Mouse (Mus musculus): ENCODE results near the gene Irf8. TPM values are rescaled to one million over a fixed set of nuclear protein-coding genes. Genes with fewer than 3 reads are reported as not detected.

Gene Irf8
- polyA plus RNA-seq, 1 experiment from 2014 or later: 4.6 TPM

DNA sequence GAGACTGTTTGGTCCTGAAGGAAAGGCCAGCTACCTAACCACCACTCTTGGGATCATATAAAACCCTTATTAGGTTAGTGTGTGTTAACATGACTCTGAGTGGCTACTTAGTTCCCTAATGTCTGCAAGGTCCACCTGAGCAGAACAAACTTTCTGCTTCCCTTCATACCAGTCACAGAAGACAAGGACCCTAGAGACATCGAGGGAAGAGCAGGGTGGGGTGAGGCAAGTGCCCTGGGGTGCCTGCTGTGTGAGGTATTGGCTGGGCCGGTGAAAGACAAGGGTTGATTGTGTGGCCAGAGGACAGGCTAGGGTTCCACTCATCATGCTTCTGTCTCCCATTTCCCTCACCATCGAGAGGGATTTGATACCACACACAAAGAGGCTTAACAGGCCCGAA, 21.8 kb downstream of the Irf8 start:
- Histone ChIP-seq H3K36me3 (replicated peaks) (no peaks in the 10 kb centered on the region), H3K9me3 (no peaks in the 10 kb centered on the region), H3K27ac (replicated peaks) (no peak overlapping the region), H3K4me1 (peaks cover 43% of the 10 kb centered on the region), H3K27me3 (replicated peaks; ENCODE audit: low read depth, poor library complexity, severe bottlenecking) (peaks cover 31% of the 10 kb centered on the region), H3K4me3 (no peak overlapping the region)
- WGBS: 31% methylated on average over 4 of the region's 4 CpGs
- no peak for DNase-seq (ENCODE audit: low spot score)

DNA sequence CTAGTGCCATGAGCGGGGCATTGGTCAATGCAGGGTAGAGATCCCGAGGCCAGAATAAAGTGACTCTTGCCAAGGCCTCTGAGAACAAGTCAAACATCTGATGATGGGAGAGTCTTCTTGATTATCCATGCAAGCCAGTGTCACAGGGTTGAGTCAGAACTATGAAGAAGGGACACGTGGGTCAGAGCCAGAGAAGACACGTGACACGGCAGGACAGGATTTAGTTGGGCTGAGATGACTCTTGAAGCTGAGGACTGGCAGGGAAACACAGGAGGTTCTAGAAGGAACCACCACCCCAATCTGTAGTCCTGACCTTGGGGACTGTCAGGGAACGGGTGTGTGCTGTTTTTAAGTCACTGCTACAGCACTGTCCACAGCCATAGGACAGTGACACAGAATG, 23.7 kb downstream of the Irf8 start:
- WGBS: 86% methylated on average over 6 of the region's 6 CpGs
- H3K4me3 ChIP-seq: no peak overlapping the region

DNA sequence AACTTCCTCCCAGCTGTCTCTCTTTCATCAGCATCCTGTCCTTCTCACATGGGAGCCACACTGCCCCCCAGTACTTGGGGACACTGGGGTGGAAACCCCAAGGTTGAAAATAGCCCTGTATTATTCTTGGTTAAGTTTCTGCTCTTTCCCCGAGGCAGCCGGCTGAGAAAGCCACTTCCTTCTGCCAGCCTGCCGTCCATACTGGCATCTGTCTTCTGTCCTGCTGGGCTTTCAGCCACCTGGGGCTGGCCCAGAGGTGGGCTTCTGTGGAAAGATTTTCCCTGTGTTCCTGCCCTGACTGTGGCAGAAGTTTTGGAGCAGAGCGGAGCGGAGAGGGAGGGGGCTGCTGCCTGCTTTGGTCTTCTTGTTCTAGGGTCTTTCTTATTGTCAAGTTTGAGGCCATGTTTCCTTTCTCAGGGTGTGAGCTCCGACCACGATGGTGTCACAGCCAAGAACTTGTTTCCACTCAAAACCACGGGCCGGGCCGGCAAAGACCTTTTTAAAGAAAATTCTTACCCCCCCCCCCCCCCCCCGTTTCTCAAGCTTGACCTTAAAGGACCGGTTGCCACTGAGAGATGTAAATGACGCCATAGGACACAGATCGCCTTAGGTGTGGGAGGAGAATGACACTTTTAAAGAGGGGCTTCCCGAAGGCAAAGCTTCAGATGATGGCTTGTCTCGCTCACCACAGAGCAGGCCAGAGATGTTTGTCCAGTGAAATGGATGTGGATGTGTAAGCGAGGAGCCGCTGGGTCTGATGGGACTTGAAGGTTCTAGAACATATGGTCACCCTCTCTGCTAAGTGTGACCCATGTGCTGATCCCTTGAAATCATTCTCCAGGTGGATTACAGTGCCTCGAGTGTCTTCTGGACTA, 24.4 kb downstream of the Irf8 start:
- Histone ChIP-seq H3K27ac (replicated peaks) (no peak overlapping the region), H3K9me3 (no peaks in the 10 kb centered on the region), H3K4me1 (peaks cover 21% of the 10 kb centered on the region), H3K4me3 (no peak overlapping the region), H3K27me3 (replicated peaks; ENCODE audit: low read depth, poor library complexity, severe bottlenecking) (peaks cover 20% of the 10 kb centered on the region; the same call in 1 of the 2 replicates), H3K36me3 (replicated peaks) (no peaks in the 10 kb centered on the region)
- WGBS: 85% methylated on average over 19 of the region's 19 CpGs
- DNase-seq (ENCODE audit: low spot score): no peak

More for the DNA sequence above, 23.7 kb downstream of the Irf8 start:
- Histone ChIP-seq H3K27me3 (replicated peaks; ENCODE audit: low read depth, poor library complexity, severe bottlenecking) (peaks cover 18% of the 10 kb centered on the region; the same call in 1 of the 2 replicates), H3K27ac (replicated peaks) (no peak overlapping the region), H3K9me3 (no peaks in the 10 kb centered on the region), H3K36me3 (replicated peaks) (no peaks in the 10 kb centered on the region), H3K4me1 (peaks cover 28% of the 10 kb centered on the region)
- DNase-seq (ENCODE audit: low spot score): no peak

DNA sequence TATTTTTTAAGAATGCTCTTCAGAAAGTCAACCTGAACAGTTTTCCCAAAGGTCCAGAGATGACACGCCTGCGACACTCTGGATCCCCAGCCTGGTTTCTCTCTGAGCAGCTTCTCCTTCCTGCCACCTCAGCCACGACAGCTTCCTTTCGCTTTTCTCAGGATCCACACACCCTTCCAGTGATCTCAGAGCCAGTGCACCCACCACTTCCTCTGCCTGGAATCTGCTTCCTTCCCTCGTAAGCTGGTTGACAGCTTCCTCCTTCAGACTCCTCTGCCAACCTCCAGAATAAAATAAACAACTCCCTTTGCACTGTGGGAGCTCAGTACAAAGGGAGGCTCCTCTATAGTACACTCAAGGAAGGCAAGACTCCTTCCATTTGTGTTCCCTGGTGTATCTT, 27.1 kb downstream of the Irf8 start:
- no peak overlapping the region for H3K4me3 ChIP-seq
- no peaks in the 10 kb centered on the region for H3K36me3 ChIP-seq (replicated peaks)
- no peak overlapping the region for H3K27ac ChIP-seq (replicated peaks)
- H3K4me1 ChIP-seq: 0 out of 2 replicates have a peak, but pooled peaks cover 4% of the 10 kb centered on the region
- H3K9me3 ChIP-seq: no peaks in the 10 kb centered on the region
- peaks cover 16% of the 10 kb centered on the region; the same call in 1 of the 2 replicates for H3K27me3 ChIP-seq (replicated peaks; ENCODE audit: low read depth, poor library complexity, severe bottlenecking)
- WGBS: 76% methylated on average over 5 of the region's 5 CpGs
- DNase-seq (ENCODE audit: low spot score): no peak

DNA sequence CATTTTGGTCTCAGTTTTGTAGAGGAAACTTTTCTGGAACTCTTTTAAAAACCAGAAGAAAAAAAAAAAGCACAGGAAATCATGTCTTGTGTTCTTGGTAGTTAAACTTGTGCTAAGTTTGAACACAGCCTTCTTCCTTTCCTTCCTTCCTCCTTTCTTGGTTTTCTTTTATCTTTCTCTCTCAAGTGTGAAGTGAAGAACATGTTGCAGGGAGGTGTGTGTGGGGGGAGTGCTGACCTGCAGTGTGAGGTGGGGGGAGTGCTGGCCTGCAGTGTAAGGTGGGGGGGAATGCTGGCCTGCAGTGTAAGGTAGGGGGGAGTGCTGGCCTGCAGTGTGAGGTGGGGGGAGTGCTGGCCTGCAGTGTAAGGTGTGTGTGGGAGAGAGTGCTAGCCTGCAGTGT, 28.5 kb downstream of the Irf8 start:
- Histone ChIP-seq H3K9me3 (no peaks in the 10 kb centered on the region), H3K4me3 (no peak overlapping the region), H3K36me3 (replicated peaks) (no peaks in the 10 kb centered on the region), H3K4me1 (peaks cover 7% of the 10 kb centered on the region; the same call in 1 of the 2 replicates), H3K27me3 (replicated peaks; ENCODE audit: low read depth, poor library complexity, severe bottlenecking) (peaks cover 16% of the 10 kb centered on the region; the same call in 1 of the 2 replicates), H3K27ac (replicated peaks) (no peak overlapping the region)
- DNase-seq (ENCODE audit: low spot score): no peak

DNA sequence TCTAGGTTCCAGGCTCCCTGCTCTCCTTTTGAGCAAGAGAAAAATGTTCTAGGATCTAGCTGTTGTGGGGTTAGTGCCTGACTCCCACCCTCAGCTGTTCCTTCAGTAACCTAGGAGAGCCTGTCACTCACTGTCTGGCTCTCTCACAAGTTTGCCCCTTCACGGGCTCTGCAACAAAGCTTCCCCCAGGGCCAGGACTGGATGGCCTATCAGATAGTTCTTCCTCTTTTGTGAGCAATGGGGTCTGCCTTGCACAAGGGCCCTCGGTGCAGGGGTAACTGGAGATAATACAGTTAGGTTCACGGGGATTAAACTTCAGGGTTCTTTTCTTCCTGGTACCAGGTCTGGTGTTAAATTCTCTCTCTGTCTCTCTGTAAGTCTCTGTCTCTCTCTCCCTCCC, 30.5 kb downstream of the Irf8 start:
- Histone ChIP-seq H3K27ac (replicated peaks) (no peak overlapping the region), H3K27me3 (replicated peaks; ENCODE audit: low read depth, poor library complexity, severe bottlenecking) (peaks cover 20% of the 10 kb centered on the region; the same call in 1 of the 2 replicates), H3K36me3 (replicated peaks) (no peaks in the 10 kb centered on the region), H3K4me3 (no peak overlapping the region), H3K4me1 (peaks cover 7% of the 10 kb centered on the region; the same call in 1 of the 2 replicates), H3K9me3 (no peaks in the 10 kb centered on the region)
- 36% methylated on average over 3 of the region's 3 CpGs for WGBS
- no peak for DNase-seq (ENCODE audit: low spot score)

DNA sequence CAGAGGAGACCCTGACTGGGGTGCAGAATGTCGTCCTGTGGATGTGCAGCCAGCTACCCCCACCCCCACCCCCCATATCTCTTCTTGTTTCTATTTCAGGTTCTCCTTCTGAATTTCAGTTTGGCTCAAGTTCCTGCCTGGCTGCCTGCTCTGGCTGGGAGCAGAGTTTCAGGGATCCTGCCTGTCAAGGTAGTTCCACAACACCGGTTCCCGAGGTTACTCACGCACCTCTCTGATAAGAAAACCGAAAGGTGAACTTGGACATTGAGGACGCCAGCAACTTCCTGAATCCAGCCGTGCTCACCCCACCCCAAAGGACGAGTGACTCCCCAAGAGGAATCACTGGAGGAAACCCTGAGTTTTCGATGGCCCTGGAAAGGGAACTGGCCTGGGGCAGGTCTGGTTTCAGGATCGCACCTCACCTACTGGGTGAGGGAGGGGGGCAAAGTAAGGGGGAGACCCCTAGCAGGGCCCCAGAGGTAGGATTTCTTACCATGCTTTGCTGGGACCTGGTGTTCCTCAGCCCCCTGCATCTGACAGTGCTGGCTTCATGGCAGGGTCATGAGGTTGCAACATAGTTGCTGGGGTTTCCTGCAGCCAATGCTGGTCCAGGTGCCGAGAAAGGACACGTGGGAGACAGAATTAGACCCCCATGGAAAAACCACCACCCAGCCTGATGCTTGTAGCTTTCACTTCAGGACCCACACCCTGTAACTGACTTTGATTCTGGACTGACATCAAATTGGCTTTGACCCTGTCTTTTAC, 32.5 kb downstream of the Irf8 start:
- H3K27me3 ChIP-seq (replicated peaks; ENCODE audit: low read depth, poor library complexity, severe bottlenecking): peaks cover 27% of the 10 kb centered on the region; the same call in 1 of the 2 replicates
- no peak overlapping the region for H3K4me3 ChIP-seq
- 78% methylated on average over 12 of the region's 12 CpGs for WGBS
- H3K4me1 ChIP-seq: peaks cover 5% of the 10 kb centered on the region; the same call in 1 of the 2 replicates
- no peaks in the 10 kb centered on the region for H3K9me3 ChIP-seq
- no peak overlapping the region for H3K27ac ChIP-seq (replicated peaks)
- no peak for DNase-seq (ENCODE audit: low spot score)
- H3K36me3 ChIP-seq (replicated peaks): no peaks in the 10 kb centered on the region

DNA sequence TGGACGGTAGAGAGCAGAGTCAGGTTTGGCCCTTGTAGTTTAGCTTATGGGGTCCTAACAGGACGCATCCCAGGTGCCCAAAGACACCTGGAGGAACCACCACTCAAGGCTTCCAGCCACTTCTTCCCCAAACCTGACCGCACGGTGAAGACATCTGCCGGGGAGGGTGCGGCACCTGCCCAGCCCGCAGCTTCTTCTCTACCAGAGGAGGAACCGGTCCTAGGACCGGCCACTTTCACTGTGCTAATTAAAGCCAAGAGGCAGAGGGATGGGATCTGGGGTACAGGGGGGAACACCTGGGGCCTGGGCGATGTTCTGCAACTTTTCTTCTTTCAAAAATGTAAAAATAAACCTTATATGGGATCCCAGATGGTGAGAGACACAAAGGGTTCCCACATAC, 41.0 kb downstream of the Irf8 start:
- no peak overlapping the region for H3K4me3 ChIP-seq
- WGBS: 92% methylated on average over 10 of the region's 10 CpGs
- no peaks in the 10 kb centered on the region for H3K36me3 ChIP-seq (replicated peaks)
- H3K9me3 ChIP-seq: no peaks in the 10 kb centered on the region; the same call in 1 of the 2 replicates
- H3K27ac ChIP-seq (replicated peaks): no peak overlapping the region
- H3K27me3 ChIP-seq (replicated peaks; ENCODE audit: low read depth, poor library complexity, severe bottlenecking): peaks cover 30% of the 10 kb centered on the region
- H3K4me1 ChIP-seq: peaks cover 3% of the 10 kb centered on the region; the same call in 1 of the 2 replicates
- DNase-seq (ENCODE audit: low spot score): no peak

DNA sequence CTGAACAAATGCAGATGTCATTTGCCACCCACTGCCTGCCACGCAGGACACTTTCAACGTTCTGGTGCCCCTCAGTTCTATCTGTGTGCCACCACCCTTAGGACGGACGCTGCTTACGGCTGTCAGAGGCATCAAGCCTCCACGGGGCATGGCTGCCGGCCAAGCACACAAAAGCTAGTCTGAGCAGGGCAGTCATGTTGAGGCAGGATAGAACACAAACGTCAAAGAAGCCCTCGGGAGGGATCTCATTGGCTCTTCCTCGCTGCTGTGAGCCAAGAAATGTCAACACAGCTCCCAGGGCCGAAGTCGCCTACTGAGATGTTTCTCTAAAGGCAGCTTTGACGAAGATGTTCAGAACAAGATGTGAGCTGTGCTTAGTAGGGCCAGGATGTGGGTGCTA, 41.6 kb downstream of the Irf8 start:
- H3K27ac ChIP-seq (replicated peaks): no peak overlapping the region
- H3K9me3 ChIP-seq: no peaks in the 10 kb centered on the region; the same call in 1 of the 2 replicates
- H3K4me1 ChIP-seq: peaks cover 3% of the 10 kb centered on the region; the same call in 1 of the 2 replicates
- H3K36me3 ChIP-seq (replicated peaks): no peaks in the 10 kb centered on the region
- peaks cover 30% of the 10 kb centered on the region for H3K27me3 ChIP-seq (replicated peaks; ENCODE audit: low read depth, poor library complexity, severe bottlenecking)
- H3K4me3 ChIP-seq: no peak overlapping the region
- WGBS: 59% methylated on average over 13 of the region's 13 CpGs
- no peak for DNase-seq (ENCODE audit: low spot score)

DNA sequence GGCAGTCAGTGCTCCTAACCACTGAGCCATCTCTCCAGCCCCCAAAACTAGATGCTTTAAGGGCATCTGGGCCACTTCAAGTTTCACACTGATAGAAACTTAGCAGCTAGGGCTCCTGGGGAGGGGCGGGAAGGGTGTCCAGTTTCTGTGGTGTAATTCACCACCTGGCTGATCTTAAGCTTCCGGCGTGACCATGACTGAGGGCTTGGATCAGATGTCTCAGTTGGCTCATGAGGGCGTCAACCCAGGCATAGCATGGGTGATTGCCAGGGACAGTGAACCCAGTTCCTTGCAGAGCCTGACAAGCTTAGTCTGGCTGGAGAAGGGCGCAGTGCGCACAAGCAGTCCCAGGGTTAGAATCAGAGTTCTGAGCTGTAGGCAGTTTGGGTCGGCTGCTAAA, 42.9 kb downstream of the Irf8 start:
- H3K36me3 ChIP-seq (replicated peaks): no peaks in the 10 kb centered on the region
- H3K9me3 ChIP-seq: no peaks in the 10 kb centered on the region; the same call in 1 of the 2 replicates
- no peak overlapping the region for H3K4me3 ChIP-seq
- 93% methylated on average over 7 of the region's 7 CpGs for WGBS
- H3K27me3 ChIP-seq (replicated peaks; ENCODE audit: low read depth, poor library complexity, severe bottlenecking): peaks cover 19% of the 10 kb centered on the region
- no peak overlapping the region for H3K27ac ChIP-seq (replicated peaks)
- no peak for DNase-seq (ENCODE audit: low spot score)
- H3K4me1 ChIP-seq: peaks cover 3% of the 10 kb centered on the region; the same call in 1 of the 2 replicates

DNA sequence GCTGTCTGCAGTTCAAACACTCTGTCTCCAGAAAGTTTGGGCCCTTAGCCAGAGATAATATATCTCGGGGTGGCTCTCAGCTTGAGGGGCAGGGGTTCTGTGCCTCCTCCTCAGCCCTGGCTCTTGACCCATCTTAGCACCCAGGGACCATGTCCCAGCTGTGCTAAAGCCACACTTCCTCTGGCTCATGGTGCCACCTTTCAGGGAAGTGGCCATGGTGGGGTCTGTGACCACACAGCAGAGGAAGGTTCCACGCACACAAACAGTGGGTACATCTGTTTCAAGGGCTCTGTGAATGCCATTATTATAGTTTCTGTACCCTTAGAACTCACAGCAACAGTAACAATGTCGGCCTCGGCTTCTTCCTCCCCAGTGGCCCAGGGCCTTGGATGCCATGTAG, 47.6 kb downstream of the Irf8 start:
- H3K27me3 ChIP-seq (replicated peaks; ENCODE audit: low read depth, poor library complexity, severe bottlenecking): peaks cover 9% of the 10 kb centered on the region; the same call in 1 of the 2 replicates
- no peak overlapping the region for H3K27ac ChIP-seq (replicated peaks)
- H3K4me3 ChIP-seq: no peak overlapping the region
- 87% methylated on average over 4 of the region's 4 CpGs for WGBS
- H3K4me1 ChIP-seq: no peaks in the 10 kb centered on the region
- H3K9me3 ChIP-seq: no peaks in the 10 kb centered on the region; the same call in 1 of the 2 replicates
- H3K36me3 ChIP-seq (replicated peaks): no peaks in the 10 kb centered on the region
- DNase-seq (ENCODE audit: low spot score): no peak

DNA sequence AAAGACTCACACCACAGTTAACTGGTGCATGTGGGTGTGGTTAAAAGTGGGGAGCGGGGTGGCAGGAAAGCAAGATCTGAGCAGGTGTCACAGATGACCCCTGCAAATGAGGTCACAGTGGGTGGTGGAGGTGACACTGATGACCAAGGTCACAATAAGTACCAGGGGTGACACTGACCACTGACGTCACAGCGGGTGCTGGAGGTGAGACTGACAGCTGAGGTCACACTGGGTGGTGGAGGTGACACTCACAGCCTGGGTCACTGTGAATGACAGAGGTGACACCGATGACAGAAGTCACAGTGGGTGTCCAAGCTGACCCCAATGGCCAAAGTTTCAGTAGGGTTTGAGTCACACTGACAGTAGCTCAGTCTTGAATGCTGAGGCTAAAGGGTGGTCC, 50.6 kb downstream of the Irf8 start:
- Histone ChIP-seq H3K27ac (replicated peaks) (no peak overlapping the region), H3K27me3 (replicated peaks; ENCODE audit: low read depth, poor library complexity, severe bottlenecking) (peaks cover 9% of the 10 kb centered on the region; the same call in 1 of the 2 replicates)
- DNase-seq (ENCODE audit: low spot score): no peak

More for the DNA sequence above, 50.6 kb downstream of the Irf8 start:
- Histone ChIP-seq H3K4me1 (0 out of 2 replicates have a peak, but pooled peaks cover 3% of the 10 kb centered on the region), H3K4me3 (no peak overlapping the region), H3K36me3 (replicated peaks) (no peaks in the 10 kb centered on the region), H3K9me3 (no peaks in the 10 kb centered on the region)
- 85% methylated on average over 4 of the region's 4 CpGs for WGBS

All from embryonic facial prominence, embryonic 10.5 days (tissue).